Mouse (Mus musculus) thymus, postnatal 10 days (tissue): ENCODE results near the gene Slc46a1.
A peak's percentile ranks its signal among the peaks of the same experiment; 100 is the strongest.

ENCODE experiments used
- DNase-seq, 2 experiments: peaks; one replicate each; pipeline ENCODE4 v3.0.0; 2021; ENCODE audit warnings: low spot score in 2 of 2

Slc46a1 gene

GRCm38 (mm10) chr11:78502909-78503650, 37.6 kb downstream of the Slc46a1 start, which contains the start of gene Sebox:
Gene Sebox (plus strand): TSS chr11:78503447.
- no peak for DNase-seq

DNA sequence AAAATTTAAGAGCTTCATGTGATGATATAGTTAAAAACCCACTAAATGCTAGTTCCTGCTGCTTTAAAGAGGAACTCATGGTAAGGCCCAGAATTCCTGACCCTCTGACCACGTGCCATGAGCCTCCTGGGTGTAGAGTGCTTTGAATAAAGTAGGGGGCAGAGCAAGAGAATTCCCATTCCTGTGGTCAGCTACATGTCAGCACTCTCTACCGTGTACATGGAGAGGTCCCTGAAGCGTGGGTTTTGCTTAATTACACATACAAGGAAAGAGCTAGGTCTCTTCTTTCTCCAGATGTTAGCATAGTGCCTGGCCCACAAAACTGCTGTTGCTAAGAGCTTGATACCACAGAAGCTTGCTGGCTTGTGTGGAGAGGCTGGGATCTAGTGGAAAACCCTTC, 39.9 kb downstream of the Slc46a1 start:
- DNase-seq = no peak

DNA sequence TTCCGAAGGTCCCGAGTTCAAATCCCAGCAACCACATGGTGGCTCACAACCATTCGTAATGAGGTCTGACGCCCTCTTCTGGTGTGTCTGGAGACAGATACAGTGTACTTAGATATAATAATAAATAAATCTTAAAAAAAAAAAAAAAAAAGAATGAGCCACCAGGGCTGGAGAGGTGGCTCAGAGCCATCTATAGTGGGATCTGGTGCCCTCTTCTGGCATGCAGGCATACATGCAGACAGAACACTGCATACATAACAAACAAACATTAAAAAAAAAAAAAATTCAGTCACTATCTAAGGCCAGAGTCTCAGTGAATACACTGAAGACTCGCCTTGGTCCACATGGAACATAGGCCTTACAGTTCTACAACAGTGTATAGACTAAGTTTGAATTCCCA, 43.7 kb downstream of the Slc46a1 start:
- DNase-seq = peak in 1 of 2 experiments; percentile 29

GRCm38 (mm10) chr11:78512025-78512957, 46.8 kb downstream of the Slc46a1 start, which contains the start of the genes Tmem199 and Poldip2:
Gene Tmem199 (minus strand): TSS chr11:78512172.
Gene Poldip2 (plus strand): TSS chr11:78512193.
- peak; percentile 83 to 88 for DNase-seq

DNA sequence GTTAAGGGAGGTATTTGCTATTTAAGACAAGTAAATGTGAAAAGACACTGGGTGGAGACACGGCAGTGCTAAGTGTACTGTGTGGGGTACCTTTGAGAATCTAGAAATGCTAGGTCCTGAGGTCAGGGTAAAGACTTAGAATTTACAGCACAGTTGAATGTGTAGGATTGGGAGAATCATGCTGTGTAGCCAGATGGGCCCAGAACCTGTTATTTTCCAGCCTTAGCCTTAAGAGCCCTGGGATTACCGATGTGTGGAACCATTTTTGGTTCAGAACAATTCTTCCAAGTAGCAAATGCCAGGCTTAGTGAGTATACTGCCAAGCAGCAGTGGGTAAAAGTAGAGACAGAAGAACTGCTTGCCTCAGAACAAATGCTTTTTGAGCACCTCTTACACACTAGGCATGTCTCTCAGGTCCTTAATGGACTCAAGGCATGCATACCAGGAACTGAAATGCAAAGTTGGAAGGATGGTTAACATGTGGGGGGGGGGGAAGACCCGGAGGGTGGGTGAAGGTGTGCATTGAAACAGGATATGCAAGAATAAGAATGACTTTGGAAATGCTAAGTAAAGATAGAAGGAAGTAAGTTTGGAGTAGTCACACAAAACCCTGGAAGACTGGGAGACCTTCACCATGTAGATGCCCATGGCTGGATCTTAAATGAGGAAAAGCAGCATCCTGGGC, 47.8 kb downstream of the Slc46a1 start:
- no peak for DNase-seq

DNA sequence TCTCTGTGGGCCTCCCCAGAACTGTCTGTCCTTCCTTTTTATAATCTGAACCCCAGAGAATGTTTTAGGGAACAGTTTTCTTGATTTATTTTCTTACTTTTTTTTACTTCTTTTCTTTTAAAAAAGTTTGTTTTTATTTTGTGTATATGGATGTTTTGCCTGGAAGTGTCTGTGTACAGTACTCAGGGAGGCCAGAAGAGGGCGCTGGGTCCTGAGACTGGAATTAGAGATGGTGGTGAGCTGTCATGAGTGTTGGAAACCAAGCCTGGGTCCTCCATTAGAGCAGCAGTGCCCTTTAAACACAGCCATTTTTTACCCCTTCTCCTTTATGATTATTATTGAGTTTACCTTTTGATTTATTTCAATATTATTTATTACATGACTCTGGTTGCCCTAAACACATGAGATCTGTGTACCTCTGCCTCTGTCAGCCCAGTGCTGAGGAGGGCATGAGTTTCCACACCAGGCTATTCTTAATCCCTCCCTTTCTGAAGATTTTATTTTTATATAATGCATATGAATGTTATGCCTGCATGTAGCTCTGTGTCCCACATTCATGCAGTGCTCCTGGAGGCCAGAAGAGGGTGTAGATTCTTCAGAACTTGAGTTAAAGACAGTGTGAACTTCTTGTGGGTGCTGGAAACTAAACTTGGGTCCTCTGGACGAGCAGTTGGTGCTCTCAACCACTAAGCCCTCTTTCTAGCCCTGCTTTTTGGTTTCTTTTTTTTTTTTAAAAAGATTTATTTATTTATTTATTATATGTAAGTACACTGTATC, 50.2 kb downstream of the Slc46a1 start:
- DNase-seq = no peak

- no peak for DNase-seq
These were observed 53.4 kb downstream of the Slc46a1 start for GRCm38 (mm10) chr11:78518931-78519330.
